Mouse (Mus musculus): ENCODE measurements around the gene Krt23. TPM values are rescaled to one million over a fixed set of nuclear protein-coding genes. Genes with fewer than 3 reads are reported as not detected.

Gene Krt23
- total RNA-seq, 2 experiments from 2014 or later = not detected

DNA sequence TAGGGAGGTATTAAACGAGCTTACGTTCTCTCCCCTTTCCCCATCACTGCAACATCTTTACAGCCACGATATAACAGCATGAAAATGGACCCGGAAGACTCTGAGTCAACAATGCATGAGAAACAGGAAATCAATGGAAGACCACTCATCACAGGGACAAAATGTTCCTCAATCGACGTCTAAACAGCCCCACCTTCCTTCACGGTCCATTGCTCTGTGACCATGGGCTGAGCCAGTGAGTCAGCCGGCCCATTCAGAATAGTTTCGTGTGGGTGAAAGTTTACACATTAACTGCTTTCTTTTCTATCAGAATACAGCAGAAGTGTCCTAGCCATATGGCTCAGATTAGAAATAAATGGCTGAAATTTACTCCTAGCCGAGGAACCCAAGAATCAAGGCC, 38.2 kb downstream of the Krt23 start:
- ATAC-seq (ENCODE audit: poor library complexity, severe bottlenecking) = no peak

DNA sequence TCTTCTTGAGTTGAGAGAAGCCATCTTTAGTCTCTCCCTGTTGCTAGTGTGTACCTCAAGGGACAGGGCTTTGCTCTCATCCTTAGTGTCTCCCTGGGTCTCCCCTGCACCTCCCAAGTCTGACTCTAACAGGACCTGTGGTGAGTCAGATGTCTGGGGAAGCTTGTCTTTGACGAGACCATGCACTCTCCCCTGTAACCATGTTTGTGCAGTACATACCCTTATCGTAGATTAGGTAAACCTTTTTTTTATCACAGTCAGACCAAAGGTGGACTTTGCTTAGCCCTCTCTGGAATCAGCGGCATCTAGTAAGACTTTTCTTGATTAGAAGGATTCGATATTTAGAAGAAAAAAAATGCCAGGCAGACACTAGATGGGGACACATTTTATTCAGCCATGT, 38.9 kb downstream of the Krt23 start:
- ATAC-seq (ENCODE audit: poor library complexity, severe bottlenecking) = no peak

DNA sequence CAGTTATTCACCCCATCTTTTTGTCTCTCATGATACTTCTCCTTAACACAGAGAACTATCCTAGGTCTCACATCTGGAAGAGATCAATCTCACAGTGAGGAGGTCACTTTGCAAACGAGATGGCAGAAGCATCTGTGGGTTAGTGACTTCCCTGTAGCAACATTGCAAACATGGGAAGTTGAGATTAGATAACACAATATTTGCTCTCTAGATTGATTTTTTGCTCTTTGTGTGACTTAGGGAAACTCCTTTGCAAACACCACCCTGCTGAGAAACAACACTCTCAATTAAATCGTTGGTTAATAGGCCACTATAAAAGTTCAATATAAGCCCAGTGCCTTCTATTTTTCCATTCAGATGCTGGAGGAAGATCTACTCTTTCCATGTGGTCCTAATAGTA, 44.2 kb downstream of the Krt23 start:
- ATAC-seq (ENCODE audit: poor library complexity, severe bottlenecking) = no peak

DNA sequence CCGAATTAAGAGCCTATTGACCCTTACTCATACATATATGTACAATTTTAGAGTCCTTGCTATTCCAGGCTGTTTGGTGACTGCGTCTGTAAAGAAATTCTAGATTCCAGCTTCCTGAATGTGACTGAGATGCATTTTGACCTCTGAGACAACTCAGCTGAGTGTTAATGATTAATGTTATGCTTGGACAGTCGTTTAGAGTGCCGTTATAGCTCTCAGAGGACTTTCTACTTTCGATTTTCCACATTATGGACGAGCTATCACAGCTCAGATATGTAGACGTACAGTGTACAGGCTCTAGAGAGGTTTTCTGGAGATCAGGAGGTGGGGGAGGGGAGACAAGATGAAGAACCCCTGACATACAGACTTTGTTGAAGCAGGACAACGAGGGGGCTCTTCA, 51.7 kb downstream of the Krt23 start:
- ATAC-seq (ENCODE audit: poor library complexity, severe bottlenecking) = no peak

DNA sequence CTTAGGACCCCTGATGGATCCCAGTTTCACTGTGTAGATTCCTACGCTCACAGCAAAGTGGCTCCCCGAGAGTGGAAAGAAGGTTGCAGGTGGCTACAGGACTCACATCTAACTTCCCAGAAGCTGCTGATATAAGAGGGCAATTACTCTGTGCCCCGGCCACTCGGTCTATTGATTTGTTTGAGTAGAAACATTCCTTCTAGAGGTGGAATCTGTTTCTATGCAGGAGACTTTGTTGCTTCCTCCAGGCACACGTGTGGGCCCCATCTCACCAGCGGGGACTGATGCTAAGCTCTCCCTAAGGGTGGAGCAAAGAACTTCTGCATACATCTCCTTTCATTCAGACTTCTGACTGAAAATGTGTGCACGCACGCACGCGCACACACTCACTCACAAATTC, 53.5 kb downstream of the Krt23 start:
- ATAC-seq (ENCODE audit: poor library complexity, severe bottlenecking) = no peak

DNA sequence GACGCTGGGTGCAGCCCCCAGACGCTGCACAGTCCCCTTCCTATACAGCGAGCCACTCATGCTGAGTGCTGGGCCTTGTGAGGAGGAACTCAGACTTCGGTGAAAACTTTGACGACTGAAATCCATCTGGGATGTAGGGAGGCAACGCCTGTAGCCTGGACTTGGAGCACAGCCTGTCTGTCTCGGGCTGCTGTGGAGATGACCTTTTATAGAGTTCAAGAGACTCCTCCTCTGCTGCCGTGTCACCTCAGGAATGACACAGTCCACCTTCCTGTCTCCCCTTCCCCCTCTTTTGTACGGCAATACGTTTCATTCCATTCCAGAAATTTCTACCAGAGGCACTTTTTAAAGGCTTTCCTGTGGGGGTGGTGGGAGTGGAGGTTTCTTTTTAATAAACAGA, 55.0 kb downstream of the Krt23 start, which contains the start of gene Krt20:
Krt20 (minus strand) TSS at position 179 of the 400 bp plus-strand sequence.
- ATAC-seq (ENCODE audit: poor library complexity, severe bottlenecking) = no peak

DNA sequence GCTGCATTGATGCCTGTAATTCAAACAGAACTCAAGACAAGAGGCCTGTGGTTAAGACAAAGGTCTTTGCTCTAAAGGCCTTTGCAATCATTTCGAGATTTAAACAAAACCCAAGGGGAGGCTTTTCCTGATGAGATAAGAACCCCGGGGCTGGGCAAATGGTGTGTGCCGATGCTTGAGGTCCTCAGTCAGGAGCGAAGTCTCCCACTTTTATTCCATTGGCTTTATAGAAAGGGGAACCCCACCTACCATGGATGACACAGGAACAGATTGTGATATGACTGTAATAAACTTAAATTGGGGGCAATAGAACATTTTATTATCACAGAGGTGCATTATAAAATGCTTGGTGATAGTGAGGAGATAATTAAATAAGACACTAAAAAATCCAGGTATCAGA, 56.3 kb downstream of the Krt23 start:
- no peak for ATAC-seq (ENCODE audit: poor library complexity, severe bottlenecking)

DNA sequence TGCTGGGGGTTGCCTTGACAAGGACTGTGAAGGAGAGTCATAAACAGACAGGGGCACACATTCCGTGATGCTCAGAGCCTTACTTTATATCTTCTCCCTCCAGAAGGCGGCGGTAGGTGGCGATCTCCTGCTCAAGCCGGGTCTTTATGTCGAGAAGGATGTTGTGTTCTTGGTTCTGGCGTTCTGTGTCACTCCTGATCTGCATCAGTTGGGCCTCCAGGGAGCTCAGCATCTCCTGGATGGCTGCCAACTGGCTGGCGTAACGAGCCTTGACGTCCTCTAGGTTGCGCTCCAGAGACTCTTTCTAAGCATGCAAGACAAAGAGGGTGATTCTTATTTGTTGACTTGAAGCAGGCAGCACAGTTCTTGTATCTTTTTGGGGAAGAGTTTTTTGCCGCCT, 62.3 kb downstream of the Krt23 start:
- no peak for ATAC-seq (ENCODE audit: poor library complexity, severe bottlenecking)

Other genes with a start within 250 kb of the Krt23 start
Only the 30 nearest of the 31 such genes appear.
- gene Krt24, start 207.9 kb downstream of the Krt23 start, total RNA-seq (2015) = not detected in 2 replicates
- not detected in 2 replicates for gene Krt24, start 207.9 kb downstream of the Krt23 start, total RNA-seq (2017)
- not detected in 2 replicates for gene Krt25, start 170.2 kb downstream of the Krt23 start, total RNA-seq (2015)
- not detected in 2 replicates for gene Krt25, start 170.2 kb downstream of the Krt23 start, total RNA-seq (2017)
- gene Krt26, start 155.2 kb downstream of the Krt23 start, total RNA-seq (2015) = not detected in 2 replicates
- gene Krt26, start 155.2 kb downstream of the Krt23 start, total RNA-seq (2017) = not detected in 2 replicates
- gene Krt27, start 142.0 kb downstream of the Krt23 start, total RNA-seq (2015) = not detected in 2 replicates
- not detected in 2 replicates for gene Krt27, start 142.0 kb downstream of the Krt23 start, total RNA-seq (2017)
- not detected in 2 replicates for gene Krt28, start 118.2 kb downstream of the Krt23 start, total RNA-seq (2015)
- not detected in 2 replicates for gene Krt28, start 118.2 kb downstream of the Krt23 start, total RNA-seq (2017)
- 1.7 and 3.1 TPM in 2 replicates for gene Krt10, start 103.8 kb downstream of the Krt23 start, total RNA-seq (2015)
- gene Krt10, start 103.8 kb downstream of the Krt23 start, total RNA-seq (2017) = 0.98 TPM in 1 of 2 replicates, not detected in the other
- not detected in 2 replicates for gene Krt12, start 70.9 kb downstream of the Krt23 start, total RNA-seq (2015)
- gene Krt12, start 70.9 kb downstream of the Krt23 start, total RNA-seq (2017) = not detected in 2 replicates
- gene Krt20, start 55.0 kb downstream of the Krt23 start, total RNA-seq (2015) = not detected in 2 replicates
- gene Krt20, start 55.0 kb downstream of the Krt23 start, total RNA-seq (2017) = not detected in 2 replicates
- not detected in 2 replicates for gene Krt39, start 28.2 kb upstream of the Krt23 start, total RNA-seq (2015)
- not detected in 2 replicates for gene Krt39, start 28.2 kb upstream of the Krt23 start, total RNA-seq (2017)
- gene Krt40, start 50.0 kb upstream of the Krt23 start, total RNA-seq (2015) = not detected in 2 replicates
- not detected in 2 replicates for gene Krt40, start 50.0 kb upstream of the Krt23 start, total RNA-seq (2017)
- not detected in 2 replicates for gene Krtap3-3, start 57.7 kb upstream of the Krt23 start, total RNA-seq (2015)
- not detected in 2 replicates for gene Krtap3-3, start 57.7 kb upstream of the Krt23 start, total RNA-seq (2017)
- not detected in 2 replicates for gene Krtap3-2, start 63.7 kb upstream of the Krt23 start, total RNA-seq (2015)
- gene Krtap3-2, start 63.7 kb upstream of the Krt23 start, total RNA-seq (2017) = not detected in 2 replicates
- gene Gm11939, start 66.3 kb upstream of the Krt23 start, total RNA-seq (2015) = not detected in 2 replicates
- not detected in 2 replicates for gene Gm11939, start 66.3 kb upstream of the Krt23 start, total RNA-seq (2017)
- gene Krtap3-1, start 73.5 kb upstream of the Krt23 start, total RNA-seq (2015) = not detected in 2 replicates
- gene Krtap3-1, start 73.5 kb upstream of the Krt23 start, total RNA-seq (2017) = not detected in 2 replicates
- not detected in 2 replicates for gene Krtap1-5, start 87.9 kb upstream of the Krt23 start, total RNA-seq (2015)
- gene Krtap1-5, start 87.9 kb upstream of the Krt23 start, total RNA-seq (2017) = not detected in 2 replicates
- not detected in 2 replicates for gene Krtap1-4, start 90.5 kb upstream of the Krt23 start, total RNA-seq (2015)
- not detected in 2 replicates for gene Krtap1-4, start 90.5 kb upstream of the Krt23 start, total RNA-seq (2017)
- not detected in 2 replicates for gene Krtap1-3, start 98.2 kb upstream of the Krt23 start, total RNA-seq (2015)
- not detected in 2 replicates for gene Krtap1-3, start 98.2 kb upstream of the Krt23 start, total RNA-seq (2017)
- not detected in 2 replicates for gene Krtap9-3, start 105.0 kb upstream of the Krt23 start, total RNA-seq (2015)
- not detected in 2 replicates for gene Krtap9-3, start 105.0 kb upstream of the Krt23 start, total RNA-seq (2017)
- not detected in 2 replicates for gene Gm11938, start 110.2 kb upstream of the Krt23 start, total RNA-seq (2015)
- gene Gm11938, start 110.2 kb upstream of the Krt23 start, total RNA-seq (2017) = not detected in 2 replicates
- gene Gm11937, start 117.1 kb upstream of the Krt23 start, total RNA-seq (2015) = not detected in 2 replicates
- gene Gm11937, start 117.1 kb upstream of the Krt23 start, total RNA-seq (2017) = not detected in 2 replicates
- gene Krtap2-4, start 121.7 kb upstream of the Krt23 start, total RNA-seq (2015) = not detected in 2 replicates
- gene Krtap2-4, start 121.7 kb upstream of the Krt23 start, total RNA-seq (2017) = not detected in 2 replicates
- not detected in 2 replicates for gene Gm11562, start 127.3 kb upstream of the Krt23 start, total RNA-seq (2015)
- gene Gm11562, start 127.3 kb upstream of the Krt23 start, total RNA-seq (2017) = not detected in 2 replicates
- not detected in 2 replicates for gene Krtap4-1, start 135.1 kb upstream of the Krt23 start, total RNA-seq (2015)
- gene Krtap4-1, start 135.1 kb upstream of the Krt23 start, total RNA-seq (2017) = not detected in 2 replicates
- gene Krtap4-2, start 141.9 kb upstream of the Krt23 start, total RNA-seq (2015) = not detected in 2 replicates
- not detected in 2 replicates for gene Krtap4-2, start 141.9 kb upstream of the Krt23 start, total RNA-seq (2017)
- not detected in 2 replicates for gene Krtap4-7, start 151.0 kb upstream of the Krt23 start, total RNA-seq (2015)
- not detected in 2 replicates for gene Krtap4-7, start 151.0 kb upstream of the Krt23 start, total RNA-seq (2017)
- gene Gm11555, start 157.1 kb upstream of the Krt23 start, total RNA-seq (2015) = not detected in 2 replicates
- not detected in 2 replicates for gene Gm11555, start 157.1 kb upstream of the Krt23 start, total RNA-seq (2017)
- gene Gm11563, start 165.8 kb upstream of the Krt23 start, total RNA-seq (2015) = not detected in 2 replicates
- gene Gm11563, start 165.8 kb upstream of the Krt23 start, total RNA-seq (2017) = not detected in 2 replicates
- gene Krtap4-6, start 172.8 kb upstream of the Krt23 start, total RNA-seq (2015) = not detected in 2 replicates
- gene Krtap4-6, start 172.8 kb upstream of the Krt23 start, total RNA-seq (2017) = not detected in 2 replicates
- gene Gm14190, start 197.6 kb upstream of the Krt23 start, total RNA-seq (2015) = not detected in 2 replicates
- gene Gm14190, start 197.6 kb upstream of the Krt23 start, total RNA-seq (2017) = not detected in 2 replicates
- gene Gm14180, start 241.2 kb upstream of the Krt23 start, total RNA-seq (2015) = not detected in 2 replicates
- gene Gm14180, start 241.2 kb upstream of the Krt23 start, total RNA-seq (2017) = not detected in 2 replicates